Mouse (Mus musculus) gastrocnemius, adult 18-20 months (tissue): ENCODE data around the gene Chd3. TPM values are rescaled to one million over a fixed set of nuclear protein-coding genes. Genes with fewer than 3 reads are reported as not detected.

Experiments
- DNase-seq: peaks from one replicate; pipeline ENCODE4 v3.0.0; 2021; ENCODE audit warnings: low spot score
- total RNA-seq, 2 experiments: library from RNA; stranded (reverse); gene quantifications; 2 replicates each; pipeline ENCODE4 v1.2.3; 2021

Chd3 gene
- total RNA-seq, 2 experiments from 2014 or later = 5.7 to 7.9 TPM

DNA sequence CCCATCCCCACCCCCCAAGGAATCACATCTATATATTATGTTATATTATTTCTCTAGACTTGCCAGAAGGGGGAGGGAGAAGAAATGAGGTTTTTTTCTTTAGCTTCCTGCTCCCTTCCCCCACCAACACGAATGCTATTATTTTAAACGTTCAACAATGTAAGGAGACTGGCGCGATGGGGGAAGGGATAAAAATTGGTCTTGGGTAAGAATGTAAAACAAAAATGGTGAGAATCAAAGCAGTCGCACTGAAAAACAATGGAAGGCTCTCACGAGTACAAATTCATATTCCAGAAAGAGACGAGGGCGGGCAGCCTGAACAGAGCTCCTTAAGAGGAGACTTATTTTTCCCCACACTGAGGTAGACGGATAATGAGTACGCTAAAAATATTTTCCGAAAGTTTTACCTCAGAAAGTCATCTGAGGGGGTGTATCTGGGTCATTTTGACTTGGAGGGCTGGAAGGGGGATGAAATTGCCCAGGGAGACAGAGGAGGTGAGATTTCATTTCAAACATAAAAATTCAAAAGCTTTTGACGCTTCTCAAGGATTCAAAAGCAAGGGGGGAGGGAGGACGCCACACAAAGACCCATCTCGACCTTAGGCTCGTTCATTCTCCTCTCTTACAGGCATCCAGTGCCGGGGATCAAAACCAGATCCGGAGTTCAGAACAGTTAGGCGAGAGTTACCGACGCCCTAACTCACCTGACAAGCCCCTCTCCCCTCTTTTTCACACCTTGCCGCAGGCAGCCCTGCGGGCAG is 2.2 kb downstream of the Chd3 start:
- no peak for DNase-seq

DNA sequence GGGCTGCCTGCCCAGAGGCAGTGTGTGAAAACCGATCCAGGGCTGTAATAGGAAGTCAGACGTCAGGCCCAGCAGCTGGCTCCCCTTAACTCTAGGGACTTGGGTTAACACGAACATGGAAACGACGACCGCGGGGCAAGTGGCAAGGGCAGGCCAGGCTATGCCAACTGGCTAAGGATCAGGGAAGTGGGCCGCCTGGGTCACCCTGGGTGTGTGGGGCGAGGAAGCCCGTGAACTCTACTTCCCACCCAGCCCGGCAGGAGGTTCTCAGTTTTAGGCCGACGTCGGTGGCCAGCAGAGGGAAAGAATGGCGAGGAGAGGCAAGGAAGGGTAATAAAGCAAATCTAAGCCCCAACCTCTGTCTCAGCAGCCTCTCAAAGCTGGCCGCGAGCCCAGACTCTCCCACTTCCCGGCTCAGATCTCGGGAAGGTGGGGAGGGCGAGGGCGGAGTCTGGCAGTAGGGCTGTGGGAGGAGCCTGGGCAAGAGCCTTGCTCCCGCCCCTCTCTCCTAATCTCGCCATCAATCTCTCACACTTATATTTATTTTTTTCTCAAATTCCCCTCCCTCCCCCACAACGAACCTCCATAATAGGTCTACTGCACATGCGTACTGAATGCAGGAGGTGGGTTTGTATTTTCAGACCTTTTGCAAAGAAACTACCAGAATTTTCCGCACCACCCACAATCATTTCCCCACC is 2.9 kb downstream of the Chd3 start:
- peak; percentile 92 for DNase-seq

- no peak for DNase-seq
Measured at GRCm38 (mm10) chr11:69365722-69366121, 3.5 kb downstream of the Chd3 start.

- DNase-seq = peak; percentile 97
Measured at GRCm38 (mm10) chr11:69364910-69365309, 4.3 kb downstream of the Chd3 start.

DNA sequence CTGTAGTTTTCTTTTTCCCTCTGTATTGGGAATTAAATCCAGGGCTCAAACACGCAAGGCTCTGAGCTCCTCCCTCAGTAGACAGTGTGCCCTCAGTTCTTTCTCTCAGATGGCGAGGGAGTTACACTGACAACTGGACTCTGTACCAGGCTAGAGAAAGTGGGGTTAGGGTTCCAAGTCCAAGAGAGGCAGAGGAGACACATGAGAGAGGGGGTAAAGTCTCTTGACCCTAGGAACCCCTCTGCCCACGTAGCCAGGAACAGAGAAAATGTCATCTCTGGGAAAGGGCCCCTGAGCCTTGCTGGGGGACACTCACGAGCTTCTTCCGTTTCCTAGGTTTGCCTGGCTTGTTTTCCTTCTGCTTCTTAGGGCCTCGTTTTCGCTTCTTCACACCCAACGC is 4.8 kb downstream of the Chd3 start:
- DNase-seq = no peak

- DNase-seq = no peak
Measured at GRCm38 (mm10) chr11:69362479-69362878, 6.7 kb downstream of the Chd3 start.

DNA sequence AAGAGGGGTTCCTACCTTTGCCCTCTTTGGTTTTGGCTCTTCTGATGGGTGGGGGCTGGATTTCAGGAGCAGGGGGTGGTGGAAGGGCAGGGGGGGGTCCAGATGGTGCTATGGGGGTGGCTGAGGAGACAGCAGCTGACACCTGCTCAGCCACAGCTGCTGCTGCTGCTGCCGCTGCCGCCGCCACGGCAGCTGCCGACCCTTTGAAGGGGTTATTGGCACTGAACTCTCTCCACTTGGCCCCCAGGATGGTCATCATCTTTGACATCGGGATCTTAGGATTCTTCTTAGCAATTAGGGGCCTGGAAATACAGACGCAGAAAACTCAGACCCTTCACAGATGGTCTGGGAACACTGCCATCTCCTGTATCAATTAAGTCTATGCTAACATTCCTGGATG is 7.2 kb downstream of the Chd3 start:
- no peak for DNase-seq

GRCm38 (mm10) chr11:69357690-69358089 is 11.5 kb downstream of the Chd3 start:
- peak; percentile 71 for DNase-seq

DNA sequence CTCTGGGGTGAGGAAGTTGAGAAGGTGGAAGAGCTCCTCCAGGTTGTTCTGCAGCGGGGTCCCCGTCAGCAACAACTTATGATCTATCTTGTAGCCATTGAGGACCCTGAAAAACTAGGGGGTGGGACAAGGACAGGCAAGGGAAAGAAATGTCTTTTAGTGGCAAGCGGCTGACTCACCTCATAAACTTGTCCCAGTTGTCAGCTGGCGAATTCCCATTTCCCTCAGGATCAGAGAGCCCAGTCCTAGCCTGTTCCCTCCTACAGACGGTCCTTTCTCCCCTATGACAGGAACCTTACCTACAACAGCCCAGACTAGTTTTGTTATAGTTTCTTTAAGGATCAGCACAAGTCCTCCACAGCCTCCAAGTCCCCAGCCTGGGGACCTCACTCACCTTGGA is 12.7 kb downstream of the Chd3 start:
- no peak for DNase-seq

- no peak for DNase-seq
Measured at GRCm38 (mm10) chr11:69346441-69346840, 22.8 kb downstream of the Chd3 start.

GRCm38 (mm10) chr11:69340161-69341131 is 28.8 kb downstream of the Chd3 start, which contains the start of gene Rnf227:
Gene Rnf227, plus strand, starts transcription at chr11:69340461.
- DNase-seq = peak; percentile 44

DNA sequence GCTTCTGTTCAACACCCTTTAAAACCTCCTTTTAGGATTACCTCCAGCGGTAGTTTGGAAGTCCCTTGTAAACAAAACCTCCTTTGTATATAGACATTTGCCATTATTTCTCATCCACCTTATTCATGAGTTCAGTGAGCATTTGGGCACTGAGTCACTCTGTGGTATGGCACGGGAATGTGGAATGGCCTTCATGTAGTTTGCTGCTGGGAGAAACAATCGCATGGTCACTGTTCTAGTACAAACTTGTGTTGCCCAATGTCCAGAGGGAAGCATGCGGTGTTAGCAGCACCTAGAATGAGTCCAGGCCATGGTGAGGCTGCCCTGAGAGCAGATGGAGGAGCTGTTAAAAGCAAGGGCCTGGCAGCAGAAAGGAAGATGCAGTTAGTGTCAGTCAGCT is 34.4 kb downstream of the Chd3 start:
- DNase-seq = no peak

GRCm38 (mm10) chr11:69333922-69334321 is 35.3 kb downstream of the Chd3 start:
- no peak for DNase-seq

DNA sequence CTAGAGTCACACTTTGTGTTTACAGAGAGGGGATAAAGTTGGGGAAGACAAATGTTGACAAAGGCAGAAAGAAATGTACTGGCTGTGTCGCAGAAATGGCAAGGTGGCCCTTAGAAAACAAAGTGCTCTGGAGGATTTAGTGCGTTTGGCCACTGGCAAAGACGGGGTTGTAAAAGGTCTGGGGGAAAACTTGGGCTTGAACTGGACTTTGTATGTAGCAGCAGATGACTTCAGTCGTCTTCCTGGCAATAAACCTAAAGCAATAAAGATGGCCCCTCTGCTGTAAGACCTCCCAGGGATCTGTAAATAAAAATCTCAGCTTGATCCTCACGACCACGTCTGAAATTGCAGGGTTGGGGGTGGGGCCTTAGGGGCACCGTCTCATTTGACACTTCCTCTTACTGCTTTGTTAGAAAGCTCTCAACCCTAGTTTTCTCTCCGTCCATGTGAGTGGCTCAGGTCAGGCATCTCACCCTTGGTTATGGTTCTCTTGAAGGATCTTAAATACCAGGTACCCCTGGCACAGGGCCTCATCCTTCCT is 36.4 kb downstream of the Chd3 start:
- no peak for DNase-seq

- DNase-seq = peak; percentile 47
Measured at GRCm38 (mm10) chr11:69331929-69332405, 37.2 kb downstream of the Chd3 start.

GRCm38 (mm10) chr11:69331152-69331551 is 38.1 kb downstream of the Chd3 start:
- DNase-seq = no peak

- no peak for DNase-seq
Measured at GRCm38 (mm10) chr11:69328517-69328916, 40.7 kb downstream of the Chd3 start.

DNA sequence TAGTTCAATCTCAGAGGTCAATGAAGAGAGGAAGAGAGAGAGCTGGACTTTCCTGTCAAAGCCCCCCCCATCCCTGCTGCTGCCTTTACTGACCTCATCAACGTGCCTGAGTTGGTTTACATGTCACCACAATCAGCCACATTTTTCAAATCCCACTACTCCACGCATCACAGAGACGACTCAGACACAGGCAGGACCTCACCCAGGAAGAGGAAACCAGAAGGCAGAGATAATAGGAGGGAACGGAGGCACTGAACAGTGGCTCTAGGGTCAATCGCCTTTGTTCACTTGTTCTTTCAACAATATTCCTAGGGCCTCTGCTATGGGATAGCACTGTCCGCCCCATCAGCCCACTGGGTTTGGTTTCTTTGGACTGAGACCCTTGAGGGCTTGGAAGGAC is 41.6 kb downstream of the Chd3 start:
- DNase-seq = no peak

DNA sequence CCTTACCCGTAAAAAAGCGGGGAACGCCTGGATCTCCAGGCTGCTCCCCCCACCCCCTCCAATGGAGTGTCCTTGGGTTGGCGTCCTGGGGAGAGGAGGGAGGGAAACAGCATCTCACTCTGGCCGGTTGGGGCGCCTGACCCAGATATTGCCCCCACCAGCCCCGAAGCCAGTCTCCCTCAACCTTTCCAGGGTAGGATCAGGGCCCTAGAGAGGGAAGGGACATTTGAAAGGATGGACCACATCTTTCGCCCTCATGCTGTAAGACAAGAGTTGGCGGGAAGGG is 42.1 kb downstream of the Chd3 start:
- no peak for DNase-seq

- no peak for DNase-seq
Measured at GRCm38 (mm10) chr11:69326408-69327156, 42.6 kb downstream of the Chd3 start.
